Mouse (Mus musculus) liver, adult 2 months (tissue): ENCODE measurements around the gene Vmn1r53. TPM values are rescaled to one million over a fixed set of nuclear protein-coding genes. Genes with fewer than 3 reads are reported as not detected.

Experiments
- DNase-seq: peaks from one replicate; pipeline ENCODE4 v3.0.0-alpha.2; 2011; ENCODE audit warnings: low read depth, low spot score; ENCODE audit errors: extremely low read depth
- H3K27ac ChIP-seq: fragments of 200-500 bp; replicated peaks from 2 replicates; pipeline ENCODE4 v1.5.1; 2012; ENCODE audit warnings: low read depth, mild to moderate bottlenecking, control low read depth, inconsistent platforms, low read length; ENCODE audit not compliant: insufficient read depth
- H3K27me3 ChIP-seq: fragments of 200-500 bp; 2 replicates; pipeline ENCODE4 v1.6.1; 2012; ENCODE audit warnings: mild to moderate bottlenecking, moderate library complexity, low read length, inconsistent platforms; ENCODE audit not compliant: control insufficient read depth, insufficient read depth
- H3K36me3 ChIP-seq: fragments of 200-500 bp; 2 replicates; pipeline ENCODE4 v1.6.1; 2012; ENCODE audit warnings: low read length, inconsistent platforms; ENCODE audit not compliant: control insufficient read depth, insufficient read depth
- H3K4me1 ChIP-seq: fragments of 200-500 bp; 2 replicates; pipeline ENCODE4 v1.6.1; 2011; ENCODE audit warnings: low read length; ENCODE audit not compliant: control insufficient read depth, insufficient read depth
- H3K4me3 ChIP-seq: fragments of 200-500 bp; 2 replicates; pipeline ENCODE4 v1.5.1; 2011; ENCODE audit warnings: low read depth, mild to moderate bottlenecking, control low read depth, low read length, moderate library complexity; ENCODE audit not compliant: insufficient read depth
- H3K79me2 ChIP-seq: fragments of 200-500 bp; 2 replicates; pipeline ENCODE4 v1.6.1; 2012; ENCODE audit warnings: inconsistent platforms, mild to moderate bottlenecking, low read length, moderate library complexity; ENCODE audit not compliant: control insufficient read depth, insufficient read depth
- H3K9ac ChIP-seq: fragments of 200-500 bp; 2 replicates; pipeline ENCODE4 v1.6.1; 2012; ENCODE audit warnings: low read depth, mild to moderate bottlenecking, control low read depth, inconsistent platforms, low read length
- CTCF ChIP-seq: fragments of 200-500 bp; IDR thresholded peaks from 2 replicates; pipeline ENCODE4 v1.5.1; 2011; ENCODE audit warnings: low read depth, low read length, control low read depth
- POLR2A ChIP-seq: fragments of 200-500 bp; IDR thresholded peaks from 2 replicates; pipeline ENCODE4 v1.6.1; 2011; ENCODE audit warnings: low read length, control low read depth; ENCODE audit not compliant: insufficient read depth; ENCODE audit errors: extremely low read depth
- WGBS: fragments of 180-500 bp; shearing (Covaris S2); methylation state at CpG from one replicate; pipeline ENCODE4 v1.1.7; 2018; 5-methylcytosine and 5-hydroxymethylcytosine counted together
- polyA plus RNA-seq: library from polyadenylated mRNA; depleted of rRNA; stranded (reverse); fragments of >200 nt; gene quantifications from 2 replicates; pipeline ENCODE4 v1.2.3, GENCODE M21; 2012; rRNA removed
- total RNA-seq: library from RNA; depleted of rRNA; stranded (reverse); fragments of >200 nt; gene quantifications from 2 replicates; pipeline ENCODE4 v1.2.3, GENCODE M21; 2014; rRNA removed

Gene Vmn1r53
- total and polyA plus RNA-seq, 2 experiments, result 0.18 to 0.81 TPM

- no peaks in the 10 kb centered on the region for H3K79me2 ChIP-seq
- no peak within 1 kb of the TSS for H3K9ac ChIP-seq
- DNase-seq, result no peak
- H3K4me3 ChIP-seq, result no peak within 1 kb of the TSS
- H3K27ac ChIP-seq, result no peak within 1 kb of the TSS
- H3K4me1 ChIP-seq, result no peaks in the 10 kb centered on the region
- H3K27me3 ChIP-seq, result no peaks in the 10 kb centered on the region
- TF ChIP-seq CTCF, result no peak
- no peak for TF ChIP-seq POLR2A
- 50% methylated on average over 2 of the region's 2 CpGs for WGBS
- H3K36me3 ChIP-seq, result no peaks in the 10 kb centered on the region
These were observed 49.7 kb downstream of the Vmn1r53 start, which contains the start of gene Vmn1r52 for GRCm38 (mm10) chr6:90174508-90174907. Vmn1r52 (plus strand) TSS chr6:90174808.

Other genes with a start within 250 kb of the Vmn1r53 start
- not detected in 2 replicates for gene Vmn1r47, start 208.3 kb downstream of the Vmn1r53 start, total RNA-seq
- gene Vmn1r47, start 208.3 kb downstream of the Vmn1r53 start, polyA plus RNA-seq, result not detected in 2 replicates
- gene Vmn1r48, start 187.6 kb downstream of the Vmn1r53 start, total RNA-seq, result not detected in 2 replicates
- not detected in 2 replicates for gene Vmn1r48, start 187.6 kb downstream of the Vmn1r53 start, polyA plus RNA-seq
- not detected in 2 replicates for gene Vmn1r49, start 145.9 kb downstream of the Vmn1r53 start, total RNA-seq
- not detected in 2 replicates for gene Vmn1r49, start 145.9 kb downstream of the Vmn1r53 start, polyA plus RNA-seq
- gene Vmn1r50, start 123.0 kb downstream of the Vmn1r53 start, total RNA-seq, result not detected in 2 replicates
- not detected in 2 replicates for gene Vmn1r50, start 123.0 kb downstream of the Vmn1r53 start, polyA plus RNA-seq
- not detected in 2 replicates for gene Vmn1r51, start 101.8 kb downstream of the Vmn1r53 start, total RNA-seq
- gene Vmn1r51, start 101.8 kb downstream of the Vmn1r53 start, polyA plus RNA-seq, result not detected in 2 replicates
- gene Vmn1r52, start 49.6 kb downstream of the Vmn1r53 start, total RNA-seq, result not detected in 2 replicates
- not detected in 2 replicates for gene Vmn1r52, start 49.6 kb downstream of the Vmn1r53 start, polyA plus RNA-seq
- gene V1ra8, start 21.6 kb downstream of the Vmn1r53 start, total RNA-seq, result not detected in 2 replicates
- not detected in 2 replicates for gene V1ra8, start 21.6 kb downstream of the Vmn1r53 start, polyA plus RNA-seq
- gene Vmn1r54, start 21.9 kb upstream of the Vmn1r53 start, total RNA-seq, result not detected in 2 replicates
- gene Vmn1r54, start 21.9 kb upstream of the Vmn1r53 start, polyA plus RNA-seq, result not detected in 2 replicates
- gene BC048671, start 76.8 kb upstream of the Vmn1r53 start, total RNA-seq, result not detected in 2 replicates
- not detected in 2 replicates for gene BC048671, start 76.8 kb upstream of the Vmn1r53 start, polyA plus RNA-seq
- gene Chst13, start 100.7 kb upstream of the Vmn1r53 start, total RNA-seq, result 9.3 and 11.9 TPM in 2 replicates
- 26.8 and 42.7 TPM in 2 replicates for gene Chst13, start 100.7 kb upstream of the Vmn1r53 start, polyA plus RNA-seq
- gene Uroc1, start 108.8 kb upstream of the Vmn1r53 start, total RNA-seq, result 239 and 296 TPM in 2 replicates
- 399 and 420 TPM in 2 replicates for gene Uroc1, start 108.8 kb upstream of the Vmn1r53 start, polyA plus RNA-seq
- gene Zxdc, start 145.1 kb upstream of the Vmn1r53 start, total RNA-seq, result 9.8 and 13.3 TPM in 2 replicates
- gene Zxdc, start 145.1 kb upstream of the Vmn1r53 start, polyA plus RNA-seq, result 9.1 and 10.1 TPM in 2 replicates
- 0.20 and 0.28 TPM in 2 replicates for gene Cfap100, start 204.4 kb upstream of the Vmn1r53 start, total RNA-seq
- 0.17 and 0.33 TPM in 2 replicates for gene Cfap100, start 204.4 kb upstream of the Vmn1r53 start, polyA plus RNA-seq
- gene Klf15, start 238.1 kb upstream of the Vmn1r53 start, total RNA-seq, result 148 and 168 TPM in 2 replicates
- 147 and 252 TPM in 2 replicates for gene Klf15, start 238.1 kb upstream of the Vmn1r53 start, polyA plus RNA-seq